Mouse (Mus musculus) spleen, postnatal 36 days (tissue): ENCODE measurements around the gene Mrtfb.

ENCODE experiments used
- DNase-seq, 2 experiments: peaks; one replicate each; pipeline ENCODE4 v3.0.0; 2022; ENCODE audit warnings: low spot score in 2 of 2, mixed read lengths in 1 of 2

The Mrtfb gene

DNA sequence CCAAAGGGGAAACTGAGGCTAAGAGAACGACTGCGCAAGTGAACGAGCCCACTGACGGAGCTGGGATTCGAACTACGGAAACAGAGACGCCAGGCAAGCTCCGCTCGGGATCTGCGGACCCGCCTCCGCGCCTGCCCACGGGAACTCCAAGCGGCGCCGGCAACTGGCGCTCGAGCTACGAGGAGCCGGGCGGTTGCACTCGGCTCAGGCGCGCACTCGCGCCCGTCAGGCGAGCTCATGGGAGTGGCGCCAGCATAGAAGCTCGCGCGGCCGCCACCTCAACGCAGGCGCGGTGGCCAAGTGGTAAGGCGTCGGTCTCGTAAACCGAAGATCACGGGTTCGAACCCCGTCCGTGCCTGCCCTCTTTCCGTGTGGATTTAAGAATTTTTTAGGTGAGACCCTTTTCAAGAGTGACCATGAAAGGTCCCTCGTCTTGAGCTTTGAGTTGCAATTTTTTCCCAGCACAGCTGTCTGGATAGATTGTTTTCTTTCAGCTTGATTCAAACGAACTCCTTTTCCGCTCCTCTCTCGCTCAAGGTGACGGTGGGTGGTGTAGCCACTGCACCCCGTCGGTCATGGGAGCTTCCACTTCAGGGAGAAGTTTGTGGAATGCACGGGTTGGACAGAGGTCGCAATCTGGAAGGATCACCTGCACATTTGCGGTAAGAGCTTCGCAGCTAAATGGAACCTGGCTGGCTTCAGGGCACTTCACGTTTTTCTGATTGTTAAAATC, 180.9 kb downstream of the Mrtfb start:
- peak; percentile 95 for DNase-seq

DNA sequence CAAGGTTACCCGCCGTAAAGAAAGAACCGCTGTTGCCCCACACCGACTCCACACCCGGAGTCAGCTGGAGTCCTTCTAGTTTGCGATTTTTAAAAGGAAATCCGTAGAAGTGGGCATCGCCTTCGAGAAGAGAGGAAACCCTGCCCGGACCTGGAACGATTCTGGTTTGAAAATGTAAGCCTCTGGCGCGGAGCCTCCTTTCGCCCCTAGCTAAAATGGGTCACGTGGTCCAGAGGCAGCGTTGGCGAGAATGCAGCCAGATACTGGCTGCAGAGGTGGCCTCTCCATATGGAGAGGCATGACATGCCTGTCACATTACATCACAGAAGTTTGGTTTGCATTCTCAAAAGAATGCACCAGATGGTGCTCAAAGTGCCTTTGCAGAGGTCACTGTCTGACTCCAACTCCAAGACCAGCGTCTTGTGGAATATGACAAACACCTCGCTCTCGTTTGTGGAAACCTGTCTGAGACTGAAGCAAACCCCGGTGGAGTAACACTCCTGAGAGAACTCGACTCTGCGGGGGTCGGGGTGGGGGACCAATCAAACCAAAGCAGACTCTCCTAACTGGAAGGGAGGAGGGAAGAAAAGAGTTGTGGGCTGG, 181.6 kb downstream of the Mrtfb start:
- peak; percentile 35 to 36 for DNase-seq

GRCm38 (mm10) chr16:13440468-13440867, 184.2 kb downstream of the Mrtfb start:
- peak; percentile 28 to 30 for DNase-seq

- DNase-seq, result no peak
These were observed 187.5 kb downstream of the Mrtfb start for GRCm38 (mm10) chr16:13443764-13444163.

GRCm38 (mm10) chr16:13445461-13445860, 189.2 kb downstream of the Mrtfb start:
- no peak for DNase-seq

GRCm38 (mm10) chr16:13446488-13446887, 190.2 kb downstream of the Mrtfb start:
- DNase-seq, result no peak

DNA sequence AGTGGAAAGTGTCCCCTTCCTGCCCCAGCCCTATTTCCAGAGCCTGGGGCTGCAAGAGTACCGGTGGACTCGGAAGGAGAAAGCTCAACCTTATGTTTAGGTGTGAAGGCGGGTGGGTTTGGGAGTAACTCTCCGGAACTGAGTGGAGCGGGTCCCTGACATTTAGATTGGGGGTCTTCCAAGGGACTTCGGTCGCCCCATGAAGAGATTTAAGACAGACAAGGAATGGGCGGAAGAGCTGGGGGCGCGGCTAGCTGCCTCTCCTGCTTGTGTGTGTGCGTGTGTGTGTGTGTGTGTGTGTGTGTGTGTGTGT, 190.6 kb downstream of the Mrtfb start:
- DNase-seq, result no peak

DNA sequence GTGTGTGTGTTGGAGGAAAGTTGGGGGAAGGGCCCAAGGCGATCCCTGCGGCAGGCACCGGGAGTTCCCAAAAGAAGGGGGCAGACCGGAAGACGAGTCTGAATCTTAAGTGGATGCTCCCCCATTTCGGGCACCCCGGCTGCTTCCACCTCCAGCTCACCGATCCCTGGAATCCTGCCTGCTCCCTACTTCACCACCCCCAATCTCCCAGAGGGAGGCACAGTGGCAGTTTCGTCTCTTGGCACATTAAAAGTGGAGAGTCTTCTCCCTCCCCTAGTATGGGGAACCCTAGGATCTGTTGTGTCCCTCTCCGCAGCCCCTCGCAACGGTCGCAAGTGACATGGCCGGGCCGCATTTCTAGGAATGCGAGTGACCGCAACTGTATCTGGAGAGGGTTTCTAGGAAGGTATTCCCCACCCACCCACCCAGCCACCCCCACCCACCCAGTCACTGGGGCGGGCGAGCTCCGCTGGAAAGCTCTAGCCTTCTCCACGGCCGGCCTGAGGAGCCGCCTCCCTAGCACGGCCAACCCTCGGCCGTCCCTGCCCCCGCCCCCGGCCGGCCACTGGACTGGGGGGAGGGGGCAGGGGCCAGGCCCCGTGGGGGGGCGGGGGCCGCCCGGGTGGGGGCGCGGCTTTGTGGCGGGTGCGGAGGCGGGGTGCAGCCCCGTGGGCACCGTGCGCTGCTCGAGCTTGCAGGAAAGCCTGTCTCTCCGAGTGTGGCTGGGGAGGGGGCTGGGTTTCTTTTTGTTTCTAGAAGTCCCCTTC, 191.2 kb downstream of the Mrtfb start:
- DNase-seq, result no peak

GRCm38 (mm10) chr16:13448051-13448705, 191.9 kb downstream of the Mrtfb start:
- no peak for DNase-seq

DNA sequence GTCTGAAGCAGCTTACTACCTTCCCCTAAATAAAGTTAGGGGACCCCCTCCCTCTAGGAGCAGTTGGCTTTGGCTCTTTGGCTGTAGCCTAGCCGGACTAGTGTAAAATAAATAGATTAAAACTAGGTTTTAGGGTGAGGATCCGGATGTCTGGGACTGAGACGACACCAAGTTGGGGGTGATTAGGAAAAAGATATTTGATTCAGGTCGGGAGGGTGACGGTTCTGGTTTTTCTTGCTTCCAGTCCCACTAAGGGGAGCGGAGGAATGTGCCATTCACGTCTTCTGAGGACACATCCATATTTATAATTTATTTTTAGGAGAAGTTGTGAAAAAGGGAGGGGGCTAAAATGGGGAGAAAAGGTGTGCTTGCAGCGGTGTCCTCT, 192.4 kb downstream of the Mrtfb start:
- DNase-seq, result no peak

- no peak for DNase-seq
These were observed 193.2 kb downstream of the Mrtfb start for GRCm38 (mm10) chr16:13449491-13449890.

- no peak for DNase-seq
These were observed 194.6 kb downstream of the Mrtfb start for GRCm38 (mm10) chr16:13450831-13451230.

GRCm38 (mm10) chr16:13451991-13452390, 195.7 kb downstream of the Mrtfb start:
- no peak for DNase-seq

GRCm38 (mm10) chr16:13452661-13453060, 196.4 kb downstream of the Mrtfb start:
- no peak for DNase-seq

GRCm38 (mm10) chr16:13454026-13454600, 197.8 kb downstream of the Mrtfb start:
- DNase-seq, result no peak

- DNase-seq, result no peak
These were observed 199.3 kb downstream of the Mrtfb start for GRCm38 (mm10) chr16:13455560-13455959.

- DNase-seq, result no peak
These were observed 202.3 kb downstream of the Mrtfb start for GRCm38 (mm10) chr16:13458556-13458955.

DNA sequence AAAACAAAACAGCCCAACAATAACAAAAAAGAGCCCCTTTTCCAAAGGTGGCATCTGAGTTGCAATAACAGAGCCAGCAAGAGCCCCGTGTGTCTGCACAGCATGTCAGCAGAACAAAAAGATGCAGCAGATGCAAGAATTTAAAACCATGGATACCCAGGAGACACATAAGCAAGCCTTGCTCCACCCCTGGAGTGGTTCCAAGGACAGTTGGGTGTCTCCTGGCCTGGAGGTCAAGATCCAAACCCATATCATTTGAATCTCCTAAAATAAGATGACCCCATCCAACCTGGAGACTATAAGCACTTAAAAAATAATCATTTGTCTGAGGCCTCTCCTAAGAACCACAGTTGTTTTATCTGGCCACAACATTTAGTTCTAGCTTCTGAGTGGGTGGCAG, 203.8 kb downstream of the Mrtfb start:
- no peak for DNase-seq

GRCm38 (mm10) chr16:13460777-13461408, 204.6 kb downstream of the Mrtfb start:
- no peak for DNase-seq

DNA sequence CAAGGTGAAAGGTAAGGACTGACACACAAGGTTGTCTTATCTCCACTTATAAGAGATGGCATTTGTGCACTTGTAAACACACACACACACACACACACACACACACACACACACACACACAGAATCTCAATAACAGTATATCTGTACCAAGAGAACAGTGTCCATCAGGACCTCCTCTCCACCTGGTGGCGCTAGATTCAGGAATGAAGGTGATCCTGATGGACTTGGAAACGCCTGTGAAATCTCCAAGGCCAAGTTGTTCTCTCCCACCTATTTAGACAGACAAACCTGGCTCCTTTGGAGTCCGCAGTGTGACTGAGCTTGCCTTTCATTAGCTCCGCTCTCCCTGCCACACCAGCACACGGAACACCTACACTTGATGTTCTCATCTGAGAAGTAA, 208.4 kb downstream of the Mrtfb start:
- DNase-seq, result no peak
